Mouse (Mus musculus): Measurements from ENCODE around the gene Prkcz. TPM values are rescaled to one million over a fixed set of nuclear protein-coding genes. Genes with fewer than 3 reads are reported as not detected.

The Prkcz gene
- total and polyA plus RNA-seq, 3 experiments: 0.16 to 11.8 (median 1.6) TPM

- Histone ChIP-seq H3K9me3 (replicated peaks; ENCODE audit: low read length) (no peaks in the 10 kb centered on the region), H3K79me2 (replicated peaks; ENCODE audit: control insufficient read depth, extremely low read depth, insufficient read depth, poor library complexity, severe bottlenecking) (no peaks in the 10 kb centered on the region), H3K4me3 (replicated peaks in 1 of 3; ENCODE audit: low read depth in 2 of 3, low read length in 2 of 3, poor library complexity in 1 of 3) (no peak overlapping the region), H3K4me2 (ENCODE audit: insufficient read depth, low read depth, poor library complexity, severe bottlenecking) (no peak overlapping the region), H3K27me3 (replicated peaks) (peaks cover 40% of the 10 kb centered on the region), H3K36me3 (replicated peaks in 1 of 2; ENCODE audit: control insufficient read depth in 1 of 2, insufficient read depth in 1 of 2, low read length in 1 of 2) (no peaks in the 10 kb centered on the region), H3K9ac (ENCODE audit: insufficient read depth, low read depth) (no peak overlapping the region), H3K27ac (ENCODE audit: insufficient read depth, low read depth) (no peak overlapping the region), H3K4me1 (ENCODE audit: control insufficient read depth in 1 of 2, insufficient read depth in 2 of 2) (no peaks in the 10 kb centered on the region; a peak in 1 of 4 replicates)
- no peak for TF ChIP-seq TCF12 (IDR thresholded peaks at IDR 0.05; ENCODE audit: low read depth, low read length)
- no peak for TF ChIP-seq ZC3H11A (IDR thresholded peaks at IDR 0.05; ENCODE audit: low read depth, low read length)
- no peak for TF ChIP-seq USF2 (conservative IDR thresholded peaks at IDR 0.05; ENCODE audit: low read depth, low read length)
- no peak for TF ChIP-seq GABPA (IDR thresholded peaks at IDR 0.05; ENCODE audit: insufficient replicate concordance, low read depth, low read length)
- no peak for TF ChIP-seq PAX5 (IDR thresholded peaks at IDR 0.05; ENCODE audit: low read length)
- no peak for TF ChIP-seq MAFK (IDR thresholded peaks at IDR 0.05; ENCODE audit: insufficient replicate concordance, low read length)
- TF ChIP-seq RAD21 (IDR thresholded peaks at IDR 0.05; ENCODE audit: low read depth, low read length): no peak
- TF ChIP-seq JUND (conservative IDR thresholded peaks at IDR 0.05; ENCODE audit: low read depth, low read length): no peak
- TF ChIP-seq USF1 (IDR thresholded peaks at IDR 0.05; ENCODE audit: low read depth, low read length): no peak
- TF ChIP-seq POLR2A (IDR thresholded peaks at IDR 0.05; ENCODE audit: low read depth, low read length): no peak
- TF ChIP-seq TBP (conservative IDR thresholded peaks at IDR 0.05; ENCODE audit: low read depth, low read length): no peak
- no peak for TF ChIP-seq NRF1 (IDR thresholded peaks at IDR 0.05; ENCODE audit: low read depth, low read length)
- no peak for TF ChIP-seq E2F4 (IDR thresholded peaks at IDR 0.05; ENCODE audit: insufficient replicate concordance, low read depth, low read length)
- no peak for TF ChIP-seq MAZ (IDR thresholded peaks at IDR 0.05; ENCODE audit: low read depth, low read length)
- TF ChIP-seq EP300 (IDR thresholded peaks at IDR 0.05; ENCODE audit: low read length): no peak
- no peak for TF ChIP-seq ELF1 (IDR thresholded peaks at IDR 0.05; ENCODE audit: low read depth, low read length)
- TF ChIP-seq SMC3 (IDR thresholded peaks at IDR 0.05; ENCODE audit: low read depth, low read length): no peak
- TF ChIP-seq ZNF384 (IDR thresholded peaks at IDR 0.05; ENCODE audit: low read depth, low read length): no peak
- dilution Hi-C loops (cut with MboI; ENCODE audit: extremely low pct_ligation_motif_present, extremely low pct_unique_long_range_greater_than_20kb, low sequenced_read_pairs): no loop called here
- no peak for DNase-seq (ENCODE audit: extremely low read depth)
- in situ Hi-C loops (cut with MboI; ENCODE audit: low pct_ligation_motif_present, low pct_unique_long_range_greater_than_20kb, low sequenced_read_pairs): no loop called here
Measured at GRCm38 (mm10) chr4:155267639-155268175, 93.5 kb downstream of the Prkcz start.

GRCm38 (mm10) chr4:155267047-155267543 lies 94.1 kb downstream of the Prkcz start:
- Histone ChIP-seq H3K4me2 (ENCODE audit: insufficient read depth, low read depth, poor library complexity, severe bottlenecking) (no peak overlapping the region), H3K36me3 (replicated peaks in 1 of 2; ENCODE audit: control insufficient read depth in 1 of 2, insufficient read depth in 1 of 2, low read length in 1 of 2) (no peaks in the 10 kb centered on the region)

More at GRCm38 (mm10) chr4:155267047-155267543, 94.1 kb downstream of the Prkcz start:
- no peak overlapping the region for H3K4me3 ChIP-seq (replicated peaks in 1 of 3; ENCODE audit: low read depth in 2 of 3, low read length in 2 of 3, poor library complexity in 1 of 3)
- no peak for TF ChIP-seq USF2 (conservative IDR thresholded peaks at IDR 0.05; ENCODE audit: low read depth, low read length)
- no peak for TF ChIP-seq EP300 (IDR thresholded peaks at IDR 0.05; ENCODE audit: low read length)
- TF ChIP-seq ZNF384 (IDR thresholded peaks at IDR 0.05; ENCODE audit: low read depth, low read length): no peak
- no peak for TF ChIP-seq MAZ (IDR thresholded peaks at IDR 0.05; ENCODE audit: low read depth, low read length)
- no peak for TF ChIP-seq ZKSCAN1 (IDR thresholded peaks at IDR 0.05; ENCODE audit: borderline replicate concordance, low read depth, low read length)
- in situ Hi-C loops (cut with MboI; ENCODE audit: low pct_ligation_motif_present, low pct_unique_long_range_greater_than_20kb, low sequenced_read_pairs): no loop called here
- peaks cover 35% of the 10 kb centered on the region for H3K27me3 ChIP-seq (replicated peaks)
- no peaks in the 10 kb centered on the region for H3K79me2 ChIP-seq (replicated peaks; ENCODE audit: control insufficient read depth, extremely low read depth, insufficient read depth, poor library complexity, severe bottlenecking)
- H3K9me3 ChIP-seq (replicated peaks; ENCODE audit: low read length): no peaks in the 10 kb centered on the region
- dilution Hi-C loops (cut with MboI; ENCODE audit: extremely low pct_ligation_motif_present, extremely low pct_unique_long_range_greater_than_20kb, low sequenced_read_pairs): no loop called here
- no peak for DNase-seq (ENCODE audit: extremely low read depth)
- H3K27ac ChIP-seq (ENCODE audit: insufficient read depth, low read depth): no peak overlapping the region
- no peaks in the 10 kb centered on the region; a peak in 1 of 4 replicates for H3K4me1 ChIP-seq (ENCODE audit: control insufficient read depth in 1 of 2, insufficient read depth in 2 of 2)
- no peak overlapping the region for H3K9ac ChIP-seq (ENCODE audit: insufficient read depth, low read depth)
